Mouse (Mus musculus): ENCODE data around the gene Ndufc1. TPM values are rescaled to one million over a fixed set of nuclear protein-coding genes. Genes with fewer than 3 reads are reported as not detected.
A peak's percentile ranks its signal among the peaks of the same experiment; 100 is the strongest.

The Ndufc1 gene
- polyA plus RNA-seq, 1 experiment from 2014 or later = 772 TPM

GRCm38 (mm10) chr3:51378665-51378946 is 30.2 kb downstream of the Ndufc1 start:
- no peak overlapping the region for H3K4me3 ChIP-seq (replicated peaks)
- H3K27ac ChIP-seq = no peak overlapping the region
- 85% methylated on average over 3 of the region's 3 CpGs for WGBS
- no peaks in the 10 kb centered on the region for H3K36me3 ChIP-seq
- no peak overlapping the region for H3K9ac ChIP-seq (replicated peaks)
- H3K27me3 ChIP-seq = no peaks in the 10 kb centered on the region
- ATAC-seq = no peak
- H3K4me1 ChIP-seq (replicated peaks) = peaks cover 7% of the 10 kb centered on the region
- no peaks in the 10 kb centered on the region for H3K9me3 ChIP-seq
- peak overlapping the region; percentile 39 for H3K4me2 ChIP-seq (replicated peaks)

DNA sequence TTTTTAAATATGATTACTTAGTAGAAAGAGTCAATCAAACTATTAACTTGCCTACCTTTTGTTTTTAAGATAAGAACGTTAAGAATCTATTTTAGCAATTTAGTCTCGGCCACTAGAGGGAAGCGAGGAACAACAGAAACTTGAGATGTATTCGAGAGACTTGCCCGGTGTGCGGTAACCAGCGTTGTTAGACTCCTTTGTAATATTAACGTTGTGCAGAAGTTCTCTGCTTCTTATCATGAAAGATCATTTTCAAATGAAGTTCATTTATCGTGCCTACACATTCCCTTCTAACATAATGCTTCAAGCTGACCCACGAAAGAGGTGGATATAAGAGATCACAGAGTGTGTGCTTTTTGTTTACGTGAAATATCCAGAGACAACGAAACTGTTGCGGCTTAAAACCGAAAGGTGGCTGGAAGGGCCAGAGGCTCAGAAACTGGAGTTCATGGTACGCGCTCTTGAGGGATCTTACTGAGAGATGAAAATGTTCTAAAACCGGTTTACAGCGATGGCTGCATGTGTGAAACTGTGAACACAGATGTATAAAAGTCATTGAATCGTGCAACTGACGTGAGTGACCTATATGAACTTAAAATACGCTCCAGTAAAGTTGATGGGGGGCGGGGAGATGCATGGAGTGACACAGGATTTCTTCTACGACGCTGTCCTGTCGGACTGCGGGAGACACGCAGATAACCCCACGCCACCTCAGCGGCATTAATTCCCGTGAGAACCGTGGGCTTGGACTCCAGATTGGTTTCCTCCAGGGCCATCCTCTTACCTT is 30.7 kb downstream of the Ndufc1 start:
- Histone ChIP-seq H3K36me3 (no peaks in the 10 kb centered on the region), H3K4me1 (replicated peaks) (peaks cover 2% of the 10 kb centered on the region; the same call in 1 of the 2 replicates), H3K27ac (no peak overlapping the region), H3K4me2 (replicated peaks) (peak overlapping the region; percentile 39), H3K27me3 (no peaks in the 10 kb centered on the region), H3K4me3 (replicated peaks) (peak overlapping the region; percentile 5; the same call in 1 of the 2 replicates), H3K9me3 (no peaks in the 10 kb centered on the region), H3K9ac (replicated peaks) (no peak overlapping the region)
- WGBS = 43% methylated on average over 31 of the region's 31 CpGs
- no peak for ATAC-seq

DNA sequence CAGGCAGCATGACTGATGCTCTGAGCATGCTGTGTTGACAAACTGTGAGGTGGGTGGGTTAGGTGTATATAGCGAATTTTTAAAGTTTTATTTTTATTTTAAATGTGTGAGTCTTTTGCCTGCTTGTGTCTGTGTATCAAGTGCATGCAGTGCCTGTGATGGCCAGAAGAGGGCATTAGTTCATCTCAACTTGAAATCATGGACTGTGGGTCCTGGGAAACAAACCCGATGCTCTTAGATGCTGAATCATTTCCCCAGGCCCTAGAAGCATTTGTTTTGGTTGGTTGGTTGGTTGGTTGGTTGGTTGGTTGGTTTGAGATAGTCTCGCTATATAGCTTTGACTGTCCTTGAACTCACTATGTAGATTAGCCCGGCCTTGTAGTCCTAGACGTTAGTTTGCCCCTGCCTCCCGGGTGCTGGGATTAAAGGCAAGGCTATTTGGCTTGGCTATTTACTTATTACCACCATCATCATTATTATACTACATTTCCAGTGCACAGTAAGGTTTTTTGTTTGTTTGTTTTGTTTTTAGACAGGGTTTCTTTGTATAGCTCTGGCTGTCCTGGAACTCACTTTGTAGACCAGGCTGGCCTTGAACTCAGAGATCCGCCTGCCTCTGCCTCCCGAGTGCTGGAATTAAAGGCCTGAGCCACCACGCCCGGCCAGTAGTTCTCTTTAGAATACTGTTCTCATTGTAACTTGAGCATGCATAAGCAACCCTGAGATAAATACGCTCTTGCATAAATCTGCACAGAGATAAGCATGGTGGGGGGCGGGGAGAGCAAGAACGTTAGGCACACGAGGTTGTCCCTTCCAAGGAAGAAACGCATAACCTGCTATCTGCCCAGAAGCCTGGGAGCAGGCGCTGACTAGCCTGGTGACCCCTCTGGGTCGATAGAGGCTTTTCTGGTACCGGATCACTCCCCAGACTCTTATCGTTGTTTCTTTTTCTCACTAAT is 33.2 kb downstream of the Ndufc1 start:
- Histone ChIP-seq H3K4me3 (replicated peaks) (no peak overlapping the region), H3K27ac (no peak overlapping the region), H3K9ac (replicated peaks) (no peak overlapping the region), H3K36me3 (no peaks in the 10 kb centered on the region), H3K27me3 (no peaks in the 10 kb centered on the region), H3K9me3 (no peaks in the 10 kb centered on the region), H3K4me1 (replicated peaks) (no peaks in the 10 kb centered on the region; the same call in 1 of the 2 replicates), H3K4me2 (replicated peaks) (no peak overlapping the region)
- 85% methylated on average over 19 of the region's 19 CpGs for WGBS
- no peak for ATAC-seq

DNA sequence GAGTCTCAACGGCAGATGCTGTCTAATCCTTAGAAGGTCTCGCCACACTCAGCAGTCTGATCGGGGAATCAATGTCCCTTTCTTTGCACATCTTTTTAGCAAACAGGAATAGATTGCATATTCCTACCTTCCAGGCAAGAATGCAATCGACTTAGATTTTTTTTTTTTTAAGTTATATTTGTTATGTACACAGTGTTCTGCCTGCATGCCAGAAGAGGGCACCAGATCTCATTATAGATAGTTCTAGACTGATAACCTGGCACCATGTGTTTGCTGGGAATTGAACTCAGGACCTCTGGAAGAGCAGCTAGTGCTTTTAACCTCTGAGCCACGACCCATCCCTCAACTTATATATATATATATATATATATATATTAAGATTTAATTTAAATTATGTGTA is 35.2 kb downstream of the Ndufc1 start:
- Histone ChIP-seq H3K9ac (replicated peaks) (no peak overlapping the region), H3K4me1 (replicated peaks) (no peaks in the 10 kb centered on the region; the same call in 1 of the 2 replicates), H3K27me3 (no peaks in the 10 kb centered on the region), H3K4me3 (replicated peaks) (no peak overlapping the region), H3K4me2 (replicated peaks) (no peak overlapping the region), H3K36me3 (no peaks in the 10 kb centered on the region), H3K27ac (no peak overlapping the region), H3K9me3 (no peaks in the 10 kb centered on the region)
- 66% methylated on average over 5 of the region's 5 CpGs for WGBS
- no peak for ATAC-seq

GRCm38 (mm10) chr3:51372883-51373282 is 35.9 kb downstream of the Ndufc1 start:
- H3K27ac ChIP-seq = no peak overlapping the region
- ATAC-seq = no peak
- WGBS = 82% methylated on average over 5 of the region's 5 CpGs

GRCm38 (mm10) chr3:51371826-51372225 is 37.0 kb downstream of the Ndufc1 start:
- Histone ChIP-seq H3K36me3 (no peaks in the 10 kb centered on the region), H3K4me3 (replicated peaks) (no peak overlapping the region), H3K27me3 (no peaks in the 10 kb centered on the region), H3K4me1 (replicated peaks) (no peaks in the 10 kb centered on the region), H3K27ac (no peak overlapping the region), H3K9me3 (no peaks in the 10 kb centered on the region), H3K4me2 (replicated peaks) (no peak overlapping the region), H3K9ac (replicated peaks) (no peak overlapping the region)
- ATAC-seq = no peak
- 75% methylated on average over 2 of the region's 2 CpGs for WGBS

More at GRCm38 (mm10) chr3:51372883-51373282, 35.9 kb downstream of the Ndufc1 start:
- H3K27me3 ChIP-seq = no peaks in the 10 kb centered on the region
- no peak overlapping the region for H3K4me2 ChIP-seq (replicated peaks)
- H3K4me3 ChIP-seq (replicated peaks) = no peak overlapping the region
- no peak overlapping the region for H3K9ac ChIP-seq (replicated peaks)
- H3K36me3 ChIP-seq = no peaks in the 10 kb centered on the region
- no peaks in the 10 kb centered on the region for H3K9me3 ChIP-seq
- no peaks in the 10 kb centered on the region for H3K4me1 ChIP-seq (replicated peaks)

- H3K9ac ChIP-seq (replicated peaks) = no peak overlapping the region
- H3K4me1 ChIP-seq (replicated peaks) = peaks cover 12% of the 10 kb centered on the region
- H3K4me3 ChIP-seq (replicated peaks) = no peak overlapping the region
- no peak overlapping the region for H3K4me2 ChIP-seq (replicated peaks)
- 91% methylated on average over 4 of the region's 4 CpGs for WGBS
- H3K27ac ChIP-seq = no peak overlapping the region
- H3K9me3 ChIP-seq = no peaks in the 10 kb centered on the region
- ATAC-seq = no peak
- no peaks in the 10 kb centered on the region for H3K36me3 ChIP-seq
- H3K27me3 ChIP-seq = peaks cover 8% of the 10 kb centered on the region; the same call in 1 of the 2 replicates
These were observed 40.8 kb downstream of the Ndufc1 start for GRCm38 (mm10) chr3:51368011-51368410.

GRCm38 (mm10) chr3:51366926-51367325 is 41.9 kb downstream of the Ndufc1 start:
- peaks cover 13% of the 10 kb centered on the region; the same call in 1 of the 2 replicates for H3K27me3 ChIP-seq
- ATAC-seq = no peak
- no peaks in the 10 kb centered on the region for H3K9me3 ChIP-seq
- H3K4me2 ChIP-seq (replicated peaks) = no peak overlapping the region
- no peaks in the 10 kb centered on the region for H3K36me3 ChIP-seq
- H3K4me1 ChIP-seq (replicated peaks) = peaks cover 12% of the 10 kb centered on the region
- WGBS = 58% methylated on average over 4 of the region's 4 CpGs
- no peak overlapping the region for H3K4me3 ChIP-seq (replicated peaks)
- no peak overlapping the region for H3K27ac ChIP-seq
- H3K9ac ChIP-seq (replicated peaks) = no peak overlapping the region

DNA sequence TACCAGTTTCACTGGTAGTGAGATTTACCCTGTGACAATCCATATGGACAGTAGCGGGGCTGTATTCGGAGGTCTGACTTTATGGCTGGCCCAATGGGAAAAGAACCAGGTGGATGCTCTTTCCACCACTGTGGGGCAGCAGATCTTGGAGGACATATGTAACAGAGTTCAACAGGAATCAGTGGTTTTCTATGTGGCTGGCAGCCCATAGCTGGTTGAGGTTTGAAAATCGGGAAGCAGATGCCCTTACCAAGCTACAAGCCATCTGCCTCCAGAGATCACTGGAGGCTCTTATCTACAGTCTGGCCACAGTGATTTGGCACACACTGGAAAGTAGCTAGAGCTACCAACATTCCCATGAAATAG is 43.3 kb downstream of the Ndufc1 start:
- Histone ChIP-seq H3K4me1 (replicated peaks) (peaks cover 12% of the 10 kb centered on the region), H3K27ac (no peak overlapping the region), H3K9me3 (no peaks in the 10 kb centered on the region), H3K27me3 (peaks cover 22% of the 10 kb centered on the region), H3K4me3 (replicated peaks) (peak overlapping the region; percentile 41), H3K36me3 (no peaks in the 10 kb centered on the region), H3K4me2 (replicated peaks) (peak overlapping the region; percentile 78), H3K9ac (replicated peaks) (no peak overlapping the region)
- ATAC-seq = no peak
- WGBS = 10% methylated on average over 3 of the region's 3 CpGs

DNA sequence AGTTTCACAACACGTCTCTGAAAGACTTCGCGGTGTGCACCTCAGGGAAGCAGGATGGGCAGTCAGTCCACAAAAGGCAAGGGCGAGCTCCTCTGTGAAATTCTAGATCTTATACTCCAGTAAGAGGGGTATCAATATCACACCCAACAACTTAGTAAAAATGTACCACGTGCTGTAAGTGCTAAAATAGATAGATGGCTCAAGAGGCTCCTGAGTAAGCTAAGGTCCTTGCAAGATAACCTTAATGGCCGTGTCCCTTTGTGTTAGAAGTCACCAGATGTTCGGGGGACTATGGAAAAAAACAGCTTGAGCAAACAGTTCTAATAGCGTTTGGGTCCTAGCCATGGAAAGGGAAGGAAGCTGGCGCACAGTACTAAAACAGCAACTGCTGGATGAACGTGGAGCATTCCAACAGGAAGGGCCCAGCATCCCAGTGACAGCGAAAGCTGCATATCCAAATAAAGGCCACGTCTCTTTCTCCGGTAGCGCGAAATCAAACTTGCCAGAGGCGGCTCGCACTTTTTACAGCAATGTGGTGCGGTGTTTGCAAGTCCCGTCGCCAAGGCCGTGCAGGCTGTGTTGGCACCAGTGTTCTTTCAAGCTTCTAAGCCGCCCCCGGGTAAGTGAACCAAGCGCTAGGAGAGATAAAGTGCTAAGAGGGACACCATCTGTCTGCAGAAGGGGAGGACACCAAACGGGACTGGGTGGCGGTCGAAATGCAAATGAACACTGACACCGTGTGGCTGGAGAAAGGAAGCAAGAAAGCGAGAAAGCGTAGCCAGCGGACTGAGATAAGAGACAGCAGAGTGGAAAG is 43.9 kb downstream of the Ndufc1 start:
- Histone ChIP-seq H3K27ac (no peak overlapping the region; the same call in 1 of the 2 replicates), H3K4me1 (replicated peaks) (peaks cover 12% of the 10 kb centered on the region), H3K27me3 (peaks cover 26% of the 10 kb centered on the region), H3K36me3 (no peaks in the 10 kb centered on the region), H3K9me3 (no peaks in the 10 kb centered on the region), H3K4me3 (replicated peaks) (peak overlapping the region; percentile 41), H3K4me2 (replicated peaks) (peak overlapping the region; percentile 78), H3K9ac (replicated peaks) (peak overlapping the region; percentile 46; the same call in 1 of the 2 replicates)
- peak; percentile 93 for ATAC-seq
- 7% methylated on average over 31 of the region's 31 CpGs for WGBS

- Histone ChIP-seq H3K9me3 (no peaks in the 10 kb centered on the region), H3K9ac (replicated peaks) (no peak overlapping the region), H3K27me3 (peaks cover 60% of the 10 kb centered on the region), H3K36me3 (no peaks in the 10 kb centered on the region), H3K4me3 (replicated peaks) (no peak overlapping the region), H3K27ac (no peak overlapping the region), H3K4me1 (replicated peaks) (peaks cover 21% of the 10 kb centered on the region), H3K4me2 (replicated peaks) (no peak overlapping the region)
- WGBS = 25% methylated on average over 9 of the region's 9 CpGs
- no peak for ATAC-seq
These were observed 47.7 kb downstream of the Ndufc1 start for GRCm38 (mm10) chr3:51361066-51361465.
